Mouse (Mus musculus) testis, adult 2 months (tissue): ENCODE measurements at regions not wholly inside any gene's neighbourhood (a gene's known extent, or its start where the extent isn't known, plus 50 kb on each side); places are given as distances from the start of the nearest gene placed in this dataset.
A peak's percentile ranks its signal among the peaks of the same experiment; 100 is the strongest.
"Not testable (repeated sequence)": the region's sequence is repeated elsewhere in the genome, so short reads cannot be mapped to it uniquely, and the experiment has no call there.

ENCODE experiments used
- H3K27ac ChIP-seq: fragments of 200-500 bp; 2 replicates; pipeline ENCODE4 v1.5.1; 2012; ENCODE audit warnings: low read depth, low read length; ENCODE audit not compliant: control insufficient read depth, insufficient read depth
- H3K27me3 ChIP-seq: fragments of 200-500 bp; 2 replicates; pipeline ENCODE4 v1.6.1; 2012; ENCODE audit warnings: mild to moderate bottlenecking, low read length, moderate library complexity; ENCODE audit not compliant: control insufficient read depth, insufficient read depth
- H3K36me3 ChIP-seq: fragments of 200-500 bp; 2 replicates; pipeline ENCODE4 v1.6.1; 2012; ENCODE audit warnings: mild to moderate bottlenecking, low read length; ENCODE audit not compliant: control insufficient read depth, insufficient read depth
- H3K4me1 ChIP-seq: fragments of 200-500 bp; 2 replicates; pipeline ENCODE4 v1.6.1; 2012; ENCODE audit warnings: low read length; ENCODE audit not compliant: control insufficient read depth, insufficient read depth
- H3K4me3 ChIP-seq: fragments of 200-500 bp; 2 replicates; pipeline ENCODE4 v1.5.1; 2012; ENCODE audit warnings: low read depth, mild to moderate bottlenecking, low read length, moderate library complexity, mixed read lengths; ENCODE audit not compliant: control insufficient read depth
- CTCF ChIP-seq: fragments of 200-500 bp; IDR thresholded peaks from 2 replicates; pipeline ENCODE4 v1.5.1; 2012; ENCODE audit warnings: low read depth, mild to moderate bottlenecking, inconsistent platforms, low read length, moderate library complexity; ENCODE audit not compliant: control insufficient read depth, insufficient read depth, insufficient replicate concordance
- POLR2A ChIP-seq: fragments of 200-500 bp; IDR thresholded peaks from 2 replicates; pipeline ENCODE4 v1.6.1; 2012; ENCODE audit warnings: low read depth, mild to moderate bottlenecking, inconsistent platforms, low read length, moderate library complexity; ENCODE audit not compliant: control insufficient read depth

DNA sequence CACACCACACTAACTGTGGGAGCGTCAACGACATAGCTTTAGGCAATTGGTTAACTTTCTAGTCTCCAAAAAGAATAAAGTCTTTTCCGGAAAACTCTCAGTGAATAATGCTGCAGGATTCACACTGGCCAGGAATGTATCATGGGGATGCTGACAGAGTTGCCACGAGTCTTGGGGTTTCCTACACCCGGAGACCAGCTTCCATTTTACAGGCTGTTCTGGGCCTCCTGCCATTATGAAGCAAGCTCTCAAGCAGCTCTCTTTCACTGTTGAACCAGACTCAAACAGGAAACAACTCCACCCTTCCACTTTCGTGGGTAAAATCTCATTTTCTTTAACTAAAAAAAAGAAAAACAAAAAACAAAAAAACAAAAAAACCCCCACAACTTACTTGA is 123.0 kb upstream of the Tbl1xr1 start:
- H3K4me3 ChIP-seq = no peak overlapping the region
- peaks cover 2% of the 10 kb centered on the region; the same call in 1 of the 2 replicates for H3K4me1 ChIP-seq
- TF ChIP-seq POLR2A = no peak
- no peak for TF ChIP-seq CTCF
- no peaks in the 10 kb centered on the region for H3K27me3 ChIP-seq
- peak overlapping the region; percentile 86 for H3K27ac ChIP-seq
- H3K36me3 ChIP-seq = no peaks in the 10 kb centered on the region

DNA sequence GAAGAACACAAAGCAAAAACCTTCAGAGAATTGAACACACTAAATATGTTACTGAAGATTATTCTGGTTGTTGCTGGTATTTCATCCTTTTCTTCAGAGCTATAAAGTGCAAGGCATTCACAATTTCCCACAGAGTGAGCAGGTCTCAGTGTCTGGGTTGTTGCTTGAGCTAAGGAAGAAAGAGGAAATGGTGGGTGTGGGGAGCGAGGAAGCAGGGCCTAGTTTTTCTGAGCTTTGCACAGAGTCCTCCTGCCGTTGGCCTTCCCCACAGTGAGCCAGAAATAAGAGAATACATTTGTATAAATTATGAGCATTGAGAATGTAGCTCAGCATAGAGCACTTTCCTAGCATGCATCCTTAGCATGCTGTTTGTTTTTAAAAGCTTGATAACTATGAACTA is 120.8 kb upstream of the Tbl1xr1 start:
- Histone ChIP-seq H3K4me3 (no peak overlapping the region), H3K27me3 (no peaks in the 10 kb centered on the region), H3K27ac (no peak overlapping the region), H3K36me3 (no peaks in the 10 kb centered on the region), H3K4me1 (peaks cover 2% of the 10 kb centered on the region; the same call in 1 of the 2 replicates)
- no peak for TF ChIP-seq CTCF
- no peak for TF ChIP-seq POLR2A

GRCm38 (mm10) chr3:21957105-21957504 is 119.3 kb upstream of the Tbl1xr1 start:
- not testable (repeated sequence) for H3K27me3 ChIP-seq, H3K4me1 ChIP-seq, H3K27ac ChIP-seq, H3K36me3 ChIP-seq, H3K4me3 ChIP-seq

DNA sequence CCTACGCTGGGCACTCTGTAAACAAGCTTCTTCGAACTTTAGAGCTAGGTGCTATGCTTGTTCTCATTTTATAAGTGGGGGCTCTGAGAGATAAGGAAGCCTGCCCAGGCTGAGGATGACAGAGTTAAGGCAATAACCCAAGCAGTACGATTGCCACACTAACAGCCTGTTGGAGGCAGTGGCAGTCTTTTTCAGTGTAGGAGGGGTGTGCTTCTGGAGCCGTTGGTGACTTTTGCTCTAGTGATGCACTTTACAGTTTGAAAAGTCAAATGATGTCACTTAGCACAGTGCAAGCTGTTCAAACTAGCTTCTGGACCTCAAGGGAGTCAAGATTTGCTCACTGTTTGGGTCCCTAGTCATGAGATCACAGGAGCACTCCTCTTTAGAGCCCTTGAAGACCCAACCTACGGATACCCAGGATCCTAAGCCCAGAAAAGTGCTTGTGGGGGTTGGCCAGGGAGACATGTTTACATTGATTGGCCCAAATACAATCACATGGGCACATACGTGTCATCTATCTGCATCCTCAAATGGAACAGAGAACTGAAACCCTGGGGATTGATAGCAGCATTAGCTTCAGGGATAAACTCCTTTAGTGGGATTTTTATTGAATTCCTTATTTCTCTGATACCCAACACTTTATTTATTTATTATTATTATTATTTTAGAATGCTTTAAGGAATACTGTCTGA is 117.7 kb upstream of the Tbl1xr1 start:
- Histone ChIP-seq H3K4me1 (no peaks in the 10 kb centered on the region), H3K4me3 (no peak overlapping the region), H3K27ac (no peak overlapping the region), H3K27me3 (no peaks in the 10 kb centered on the region), H3K36me3 (no peaks in the 10 kb centered on the region)
- TF ChIP-seq POLR2A = no peak
- TF ChIP-seq CTCF = no peak

DNA sequence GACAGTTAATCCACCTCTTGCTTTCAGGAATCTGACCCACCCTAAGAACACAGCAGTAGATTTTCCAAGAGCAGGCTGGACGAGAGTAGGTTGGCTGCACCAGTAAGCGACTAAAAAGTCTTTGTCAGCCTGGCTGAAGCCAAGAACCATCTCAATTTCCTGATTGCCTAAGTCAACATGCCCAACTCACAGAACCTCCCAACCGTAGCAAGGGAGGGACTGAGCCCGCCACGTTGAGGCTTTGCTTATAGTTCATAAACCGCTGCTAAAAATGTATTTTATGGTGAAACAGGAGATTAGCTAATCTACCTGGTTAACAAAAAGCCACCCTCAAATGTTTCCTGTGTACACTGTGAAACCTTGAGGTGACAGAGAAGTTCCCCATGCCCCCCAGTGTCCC is 115.4 kb upstream of the Tbl1xr1 start:
- no peak overlapping the region for H3K27ac ChIP-seq
- no peaks in the 10 kb centered on the region for H3K36me3 ChIP-seq
- TF ChIP-seq POLR2A (no peak), CTCF (no peak)
- H3K27me3 ChIP-seq = no peaks in the 10 kb centered on the region
- no peaks in the 10 kb centered on the region for H3K4me1 ChIP-seq
- no peak overlapping the region for H3K4me3 ChIP-seq

GRCm38 (mm10) chr3:21961746-21962145 is 114.7 kb upstream of the Tbl1xr1 start:
- H3K4me3 ChIP-seq = no peak overlapping the region
- H3K36me3 ChIP-seq = no peaks in the 10 kb centered on the region
- no peak overlapping the region for H3K27ac ChIP-seq
- TF ChIP-seq CTCF (no peak), POLR2A (no peak)
- H3K4me1 ChIP-seq = no peaks in the 10 kb centered on the region
- no peaks in the 10 kb centered on the region for H3K27me3 ChIP-seq

DNA sequence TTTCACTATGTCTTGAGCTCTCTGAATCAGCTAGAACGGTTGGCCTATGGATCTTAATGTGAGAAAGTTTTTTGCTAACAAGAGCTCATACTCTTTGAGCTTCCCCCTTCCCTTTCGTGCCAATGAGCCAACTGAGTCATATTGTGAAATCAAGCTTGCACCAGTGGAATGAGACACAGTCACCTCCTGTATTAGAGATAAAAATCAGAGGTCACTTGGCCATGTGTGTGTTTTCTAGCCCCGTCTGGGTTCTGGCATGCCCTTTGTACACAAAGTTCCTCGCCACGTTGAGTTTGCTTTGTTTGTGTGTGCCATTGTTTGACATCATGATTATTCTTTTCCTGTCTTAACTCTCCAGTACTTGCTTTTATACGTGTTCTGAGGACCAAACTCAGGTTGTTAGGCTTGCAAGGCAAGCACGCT is 114.1 kb upstream of the Tbl1xr1 start:
- no peak for TF ChIP-seq POLR2A
- no peak for TF ChIP-seq CTCF
- Histone ChIP-seq H3K4me1 (no peaks in the 10 kb centered on the region), H3K27me3 (no peaks in the 10 kb centered on the region), H3K36me3 (no peaks in the 10 kb centered on the region), H3K4me3 (no peak overlapping the region), H3K27ac (no peak overlapping the region)
